Mouse (Mus musculus) lung, embryonic 16.5 days (tissue): ENCODE measurements at regions not wholly inside any gene's neighbourhood (a gene's known extent, or its start where the extent isn't known, plus 50 kb on each side); places are given as distances from the start of the nearest gene placed in this dataset.

Source experiments
- ATAC-seq: fragments of 200-750 bp; cut with Nextera tagmentation; 2 replicates; pipeline ENCODE4 v1.8.0; 2017; ENCODE audit warnings: low read depth, mild to moderate bottlenecking, moderate library complexity
- H3K27ac ChIP-seq: fragments of 300-500 bp; sonication (generic); 2 replicates; pipeline ENCODE4 v1.5.1; 2014; ENCODE audit warnings: mild to moderate bottlenecking, control low read depth, low read length
- H3K27me3 ChIP-seq: fragments of 300-500 bp; sonication (generic); 2 replicates; pipeline ENCODE4 v1.6.1; 2014; ENCODE audit warnings: low read depth, low read length, mixed read lengths; ENCODE audit not compliant: control insufficient read depth, insufficient read depth
- H3K36me3 ChIP-seq: fragments of 300-500 bp; sonication (generic); 2 replicates; pipeline ENCODE4 v1.6.1; 2014; ENCODE audit warnings: low read length; ENCODE audit not compliant: control insufficient read depth, insufficient read depth
- H3K4me1 ChIP-seq: fragments of 300-500 bp; sonication (generic); replicated peaks from 2 replicates; pipeline ENCODE4 v1.6.1; 2014; ENCODE audit warnings: low read length, mixed read lengths; ENCODE audit not compliant: control insufficient read depth, insufficient read depth
- H3K4me2 ChIP-seq: fragments of 300-500 bp; sonication (generic); 2 replicates; pipeline ENCODE4 v1.6.1; 2014; ENCODE audit warnings: low read depth, low read length, control low read depth
- H3K4me3 ChIP-seq: fragments of 300-500 bp; sonication (generic); 2 replicates; pipeline ENCODE4 v1.5.1; 2014; ENCODE audit warnings: mild to moderate bottlenecking, low read length, control low read depth
- H3K9ac ChIP-seq: fragments of 300-500 bp; sonication (generic); 2 replicates; pipeline ENCODE4 v1.6.1; 2014; ENCODE audit warnings: low read length, control low read depth
- H3K9me3 ChIP-seq: fragments of 300-500 bp; sonication (generic); 2 replicates; pipeline ENCODE4 v1.6.1; 2016; ENCODE audit warnings: low read length; ENCODE audit not compliant: control insufficient read depth
- WGBS: fragments of 180-500 bp; shearing (Covaris S2); extraction: QIAGEN DNeasy Blood & Tissue Kit; methylation state at CpG from one replicate; pipeline ENCODE4 v1.1.7; 2014; 5-methylcytosine and 5-hydroxymethylcytosine counted together

- Histone ChIP-seq H3K27ac (no peak overlapping the region), H3K27me3 (no peaks in the 10 kb centered on the region), H3K9me3 (no peaks in the 10 kb centered on the region), H3K9ac (no peak overlapping the region), H3K36me3 (no peaks in the 10 kb centered on the region), H3K4me1 (no peaks in the 10 kb centered on the region), H3K4me3 (no peak overlapping the region), H3K4me2 (no peak overlapping the region)
- WGBS = 73% methylated on average over 3 of the region's 3 CpGs
- ATAC-seq = no peak
Observed at GRCm38 (mm10) chr14:80083724-80084123, 99.8 kb downstream of the Olfm4 start.

GRCm38 (mm10) chr14:80097238-80097637 is 113.4 kb downstream of the Olfm4 start:
- H3K9ac ChIP-seq = no peak overlapping the region
- H3K4me2 ChIP-seq = no peak overlapping the region
- no peak overlapping the region for H3K4me3 ChIP-seq
- no peak for ATAC-seq
- 79% methylated on average over 1 of the region's 1 CpGs for WGBS
- no peaks in the 10 kb centered on the region for H3K36me3 ChIP-seq
- H3K27me3 ChIP-seq = no peaks in the 10 kb centered on the region
- H3K27ac ChIP-seq = no peak overlapping the region
- no peaks in the 10 kb centered on the region for H3K9me3 ChIP-seq
- H3K4me1 ChIP-seq = no peaks in the 10 kb centered on the region

DNA sequence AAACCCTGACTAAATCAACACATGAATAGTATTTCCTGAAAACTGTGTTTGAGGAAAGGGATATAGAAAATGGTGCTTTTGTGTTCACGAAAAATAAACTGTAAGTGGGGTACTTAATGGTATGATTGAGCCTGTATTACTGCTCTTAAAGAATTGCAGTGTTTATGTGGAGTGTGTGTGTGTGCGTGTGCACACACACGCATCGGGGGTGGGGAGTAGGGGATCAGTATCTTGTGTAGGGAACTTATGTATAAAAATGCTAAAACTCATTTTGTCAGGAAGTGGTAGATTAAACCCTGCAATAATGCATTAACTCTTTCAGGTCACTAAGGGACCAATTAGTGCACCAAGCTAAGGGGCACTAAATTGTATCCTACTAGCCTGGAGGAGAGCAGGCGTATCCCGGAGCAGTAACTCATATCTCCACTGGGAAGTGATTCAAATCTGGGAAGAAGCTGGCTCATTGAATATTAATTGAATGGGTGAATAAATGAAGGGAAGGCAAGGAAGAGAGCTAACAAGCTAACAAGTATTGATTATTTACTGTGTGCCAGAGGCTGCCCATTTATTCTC is 129.3 kb downstream of the Olfm4 start:
- no peak overlapping the region for H3K4me3 ChIP-seq
- no peak overlapping the region for H3K27ac ChIP-seq
- no peaks in the 10 kb centered on the region for H3K4me1 ChIP-seq
- 68% methylated on average over 6 of the region's 6 CpGs for WGBS
- no peaks in the 10 kb centered on the region for H3K36me3 ChIP-seq
- H3K27me3 ChIP-seq = no peaks in the 10 kb centered on the region
- no peak overlapping the region for H3K9ac ChIP-seq
- no peaks in the 10 kb centered on the region for H3K9me3 ChIP-seq
- no peak for ATAC-seq
- H3K4me2 ChIP-seq = no peak overlapping the region

DNA sequence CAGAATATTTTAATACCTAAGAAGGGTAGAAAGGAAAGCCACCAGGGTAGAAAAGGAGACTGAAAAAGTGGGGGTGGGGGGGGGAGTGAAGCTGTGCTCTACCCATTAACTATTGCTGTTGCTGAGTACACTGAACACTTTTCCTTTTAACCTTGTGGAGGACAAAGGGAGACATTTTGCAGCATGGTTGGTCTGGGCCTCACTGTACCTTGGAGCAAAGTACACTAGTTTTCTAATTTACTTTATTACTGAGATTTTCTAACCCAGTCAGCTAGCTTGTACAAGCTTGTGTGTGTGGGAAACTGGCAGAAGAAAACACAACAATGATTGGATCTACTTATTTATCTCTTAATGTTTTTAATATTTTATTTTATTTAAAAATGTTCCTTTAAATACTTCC is 130.4 kb downstream of the Olfm4 start:
- Histone ChIP-seq H3K9ac (no peak overlapping the region), H3K4me3 (no peak overlapping the region), H3K9me3 (no peaks in the 10 kb centered on the region), H3K36me3 (no peaks in the 10 kb centered on the region), H3K4me1 (no peaks in the 10 kb centered on the region), H3K27ac (no peak overlapping the region), H3K27me3 (no peaks in the 10 kb centered on the region), H3K4me2 (no peak overlapping the region)
- ATAC-seq = no peak

- Histone ChIP-seq H3K4me2 (no peak overlapping the region), H3K9ac (no peak overlapping the region), H3K9me3 (no peaks in the 10 kb centered on the region), H3K27ac (no peak overlapping the region), H3K36me3 (no peaks in the 10 kb centered on the region), H3K4me3 (no peak overlapping the region), H3K27me3 (no peaks in the 10 kb centered on the region), H3K4me1 (no peaks in the 10 kb centered on the region)
- no peak for ATAC-seq
- 81% methylated on average over 4 of the region's 4 CpGs for WGBS
Observed at GRCm38 (mm10) chr14:80125156-80125555, 141.3 kb downstream of the Olfm4 start.

DNA sequence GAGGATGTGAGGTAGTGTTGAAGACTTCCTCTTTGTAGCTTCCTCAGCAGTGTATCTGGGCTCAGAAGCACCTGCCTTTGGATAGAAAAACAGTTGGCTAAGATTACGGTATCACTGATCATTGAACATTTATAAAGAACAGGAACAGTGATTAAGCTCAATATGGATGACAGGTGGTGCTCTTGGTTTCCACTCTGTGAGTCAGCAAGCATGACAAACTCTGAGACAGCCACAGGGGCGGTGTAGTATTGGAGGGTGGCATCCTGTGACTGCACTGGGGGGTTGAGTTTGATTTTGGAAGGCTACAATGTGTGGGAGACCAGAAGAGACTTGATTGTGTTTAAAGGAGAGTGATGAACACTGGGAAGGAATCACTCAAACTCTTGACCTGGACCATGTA is 144.3 kb downstream of the Olfm4 start:
- no peaks in the 10 kb centered on the region for H3K4me1 ChIP-seq
- H3K9ac ChIP-seq = no peak overlapping the region
- H3K4me2 ChIP-seq = no peak overlapping the region
- H3K9me3 ChIP-seq = no peaks in the 10 kb centered on the region
- H3K36me3 ChIP-seq = no peaks in the 10 kb centered on the region
- WGBS = 87% methylated on average over 2 of the region's 2 CpGs
- no peaks in the 10 kb centered on the region for H3K27me3 ChIP-seq
- no peak overlapping the region for H3K4me3 ChIP-seq
- H3K27ac ChIP-seq = no peak overlapping the region
- ATAC-seq = no peak

GRCm38 (mm10) chr14:80137541-80137940 is 153.7 kb downstream of the Olfm4 start:
- Histone ChIP-seq H3K27me3 (no peaks in the 10 kb centered on the region), H3K4me2 (no peak overlapping the region), H3K9me3 (no peaks in the 10 kb centered on the region), H3K36me3 (no peaks in the 10 kb centered on the region), H3K4me1 (no peaks in the 10 kb centered on the region), H3K27ac (no peak overlapping the region), H3K4me3 (no peak overlapping the region), H3K9ac (no peak overlapping the region)
- ATAC-seq = no peak
- WGBS = 78% methylated on average over 5 of the region's 5 CpGs

DNA sequence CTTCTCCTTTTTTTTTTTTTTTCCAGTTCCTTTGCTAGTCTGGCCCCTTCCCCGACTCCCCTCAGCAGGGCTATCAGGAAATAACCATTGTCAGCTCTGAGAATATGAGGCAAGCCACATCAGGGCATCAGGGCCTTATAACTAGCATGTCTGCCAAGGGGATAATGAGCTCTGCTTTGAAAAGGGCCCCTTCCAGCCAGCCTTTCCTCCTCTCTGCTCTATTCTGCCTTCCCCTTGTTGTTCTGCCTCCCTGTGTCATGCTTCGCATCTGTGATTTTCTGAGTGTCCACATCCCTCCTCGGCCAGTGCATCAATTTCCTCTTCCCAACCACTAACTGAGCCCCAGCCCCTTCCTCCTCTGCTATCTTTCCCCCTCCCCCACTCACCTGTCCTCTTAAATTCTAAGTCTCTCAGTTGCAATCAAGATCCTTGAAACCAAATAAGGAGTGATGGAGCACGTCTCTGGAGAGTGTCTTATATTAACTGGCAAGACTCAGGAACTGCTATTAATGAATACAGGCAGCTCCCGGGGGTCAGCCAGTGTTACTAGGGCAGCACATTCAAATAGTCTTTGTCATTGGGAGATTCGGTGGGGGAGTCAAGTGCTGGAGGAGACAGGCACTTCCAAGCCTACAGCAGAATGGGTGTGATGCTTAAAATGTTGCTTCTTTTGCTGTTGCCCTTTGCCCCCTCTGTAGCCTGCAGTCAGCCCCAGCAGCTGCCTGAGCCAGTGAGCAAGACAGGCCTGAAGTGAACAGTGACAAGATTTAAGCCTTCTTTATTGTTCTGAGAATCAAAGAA is 155.3 kb downstream of the Olfm4 start:
- no peaks in the 10 kb centered on the region for H3K9me3 ChIP-seq
- WGBS = 36% methylated on average over 6 of the region's 6 CpGs
- no peak overlapping the region for H3K9ac ChIP-seq
- H3K27me3 ChIP-seq = no peaks in the 10 kb centered on the region
- H3K4me3 ChIP-seq = no peak overlapping the region
- no peaks in the 10 kb centered on the region for H3K4me1 ChIP-seq
- H3K4me2 ChIP-seq = no peak overlapping the region
- H3K27ac ChIP-seq = no peak overlapping the region
- no peaks in the 10 kb centered on the region for H3K36me3 ChIP-seq
- ATAC-seq = no peak

- 29% methylated on average over 6 of the region's 6 CpGs for WGBS
- H3K4me1 ChIP-seq = no peaks in the 10 kb centered on the region
- no peaks in the 10 kb centered on the region for H3K27me3 ChIP-seq
- no peaks in the 10 kb centered on the region for H3K9me3 ChIP-seq
- no peak overlapping the region for H3K27ac ChIP-seq
- H3K4me2 ChIP-seq = no peak overlapping the region
- no peak overlapping the region for H3K4me3 ChIP-seq
- no peak overlapping the region for H3K9ac ChIP-seq
- H3K36me3 ChIP-seq = no peaks in the 10 kb centered on the region
- no peak for ATAC-seq
Observed at GRCm38 (mm10) chr14:80157002-80157401, 173.1 kb downstream of the Olfm4 start.
